Mouse (Mus musculus) hindbrain, embryonic 13.5 days (tissue): ENCODE results near the gene Pnlip. TPM values are rescaled to one million over a fixed set of nuclear protein-coding genes. Genes with fewer than 3 reads are reported as not detected.

ENCODE experiments used
- ATAC-seq: fragments of 200-750 bp; cut with Nextera tagmentation; 2 replicates; pipeline ENCODE4 v1.8.0; 2017; ENCODE audit warnings: moderate TSS enrichment; ENCODE audit not compliant: low FRiP score
- H3K27ac ChIP-seq: fragments of 300-500 bp; sonication (generic); 2 replicates; pipeline ENCODE4 v1.5.1; 2015; ENCODE audit warnings: inconsistent platforms, mild to moderate bottlenecking, moderate library complexity
- H3K27me3 ChIP-seq: fragments of 300-500 bp; sonication (generic); 2 replicates; pipeline ENCODE4 v1.6.1; 2015; ENCODE audit warnings: mild to moderate bottlenecking, inconsistent platforms
- H3K36me3 ChIP-seq: fragments of 300-500 bp; sonication (generic); 2 replicates; pipeline ENCODE4 v1.6.1; 2015; ENCODE audit warnings: mild to moderate bottlenecking, inconsistent platforms
- H3K4me1 ChIP-seq: fragments of 300-500 bp; sonication (generic); replicated peaks from 2 replicates; pipeline ENCODE4 v1.6.1; 2015; ENCODE audit warnings: inconsistent platforms
- H3K4me2 ChIP-seq: fragments of 300-500 bp; sonication (generic); 2 replicates; pipeline ENCODE4 v1.6.1; 2015; ENCODE audit warnings: inconsistent platforms, mild to moderate bottlenecking, moderate library complexity
- H3K4me3 ChIP-seq: fragments of 300-500 bp; sonication (generic); 2 replicates; pipeline ENCODE4 v1.5.1; 2015; ENCODE audit warnings: mild to moderate bottlenecking, inconsistent platforms
- H3K9ac ChIP-seq: fragments of 300-500 bp; sonication (generic); 2 replicates; pipeline ENCODE4 v1.6.1; 2015; ENCODE audit warnings: mild to moderate bottlenecking, inconsistent platforms
- H3K9me3 ChIP-seq: fragments of 300-500 bp; sonication (generic); 2 replicates; pipeline ENCODE4 v1.6.1; 2016; ENCODE audit warnings: inconsistent platforms
- WGBS: fragments of 180-500 bp; shearing (Covaris S2); methylation state at CpG from one replicate; pipeline ENCODE4 v1.1.7; 2015; 5-methylcytosine and 5-hydroxymethylcytosine counted together
- polyA plus RNA-seq: library from polyadenylated mRNA; unstranded; fragments of >200 nt; fragmentation: Nextera tagmentation; extraction: Ambion mirVana; gene quantifications from 2 replicates; pipeline ENCODE4 v1.2.1, GENCODE M21; 2015

Gene Pnlip
- polyA plus RNA-seq, 1 experiment from 2014 or later, result 0.47 TPM

- no peaks in the 10 kb centered on the region for H3K27me3 ChIP-seq
- H3K9me3 ChIP-seq, result no peaks in the 10 kb centered on the region
- no peak for ATAC-seq
- no peaks in the 10 kb centered on the region for H3K4me1 ChIP-seq
- H3K9ac ChIP-seq, result no peak overlapping the region
- no peak overlapping the region for H3K4me3 ChIP-seq
- H3K4me2 ChIP-seq, result no peak overlapping the region
- whole genome bisulfite sequencing, result 79% methylated on average over 2 of the region's 2 CpGs
- no peak overlapping the region for H3K27ac ChIP-seq
- H3K36me3 ChIP-seq, result no peaks in the 10 kb centered on the region
Observed at GRCm38 (mm10) chr19:58663317-58663716, 11.0 kb downstream of the Pnlip start.

GRCm38 (mm10) chr19:58664901-58665300, 12.6 kb downstream of the Pnlip start:
- 84% methylated on average over 5 of the region's 5 CpGs for WGBS
- H3K36me3 ChIP-seq, result no peaks in the 10 kb centered on the region
- no peaks in the 10 kb centered on the region for H3K4me1 ChIP-seq
- no peaks in the 10 kb centered on the region for H3K9me3 ChIP-seq
- no peak overlapping the region for H3K4me3 ChIP-seq
- no peaks in the 10 kb centered on the region for H3K27me3 ChIP-seq
- H3K9ac ChIP-seq, result no peak overlapping the region
- no peak overlapping the region for H3K4me2 ChIP-seq
- H3K27ac ChIP-seq, result no peak overlapping the region
- no peak for ATAC-seq

GRCm38 (mm10) chr19:58674644-58675043, 22.3 kb downstream of the Pnlip start:
- Histone ChIP-seq H3K9ac (no peak overlapping the region), H3K36me3 (no peaks in the 10 kb centered on the region), H3K4me3 (no peak overlapping the region), H3K4me1 (no peaks in the 10 kb centered on the region), H3K4me2 (no peak overlapping the region), H3K27me3 (no peaks in the 10 kb centered on the region), H3K9me3 (no peaks in the 10 kb centered on the region), H3K27ac (no peak overlapping the region)
- no peak for ATAC-seq
- 35% methylated on average over 2 of the region's 2 CpGs for WGBS

GRCm38 (mm10) chr19:58677117-58677516, 24.8 kb downstream of the Pnlip start:
- WGBS, result 78% methylated on average over 8 of the region's 8 CpGs

GRCm38 (mm10) chr19:58688933-58689332, 36.6 kb downstream of the Pnlip start:
- H3K9me3 ChIP-seq, result no peaks in the 10 kb centered on the region
- H3K4me3 ChIP-seq, result no peak overlapping the region
- no peak overlapping the region for H3K27ac ChIP-seq
- no peak for ATAC-seq
- no peaks in the 10 kb centered on the region for H3K27me3 ChIP-seq
- H3K36me3 ChIP-seq, result no peaks in the 10 kb centered on the region
- H3K4me1 ChIP-seq, result no peaks in the 10 kb centered on the region; the same call in 1 of the 2 replicates
- no peak overlapping the region for H3K9ac ChIP-seq
- H3K4me2 ChIP-seq, result no peak overlapping the region
- WGBS, result 92% methylated on average over 1 of the region's 1 CpGs

More at GRCm38 (mm10) chr19:58677117-58677516, 24.8 kb downstream of the Pnlip start:
- no peaks in the 10 kb centered on the region for H3K36me3 ChIP-seq
- H3K9ac ChIP-seq, result no peak overlapping the region
- ATAC-seq, result no peak
- H3K4me1 ChIP-seq, result no peaks in the 10 kb centered on the region
- no peak overlapping the region for H3K4me3 ChIP-seq
- H3K4me2 ChIP-seq, result no peak overlapping the region
- no peaks in the 10 kb centered on the region for H3K27me3 ChIP-seq
- H3K27ac ChIP-seq, result no peak overlapping the region
- H3K9me3 ChIP-seq, result no peaks in the 10 kb centered on the region

GRCm38 (mm10) chr19:58695314-58695713, 43.0 kb downstream of the Pnlip start:
- H3K4me2 ChIP-seq, result no peak overlapping the region
- ATAC-seq, result no peak
- no peak overlapping the region for H3K27ac ChIP-seq
- H3K36me3 ChIP-seq, result no peaks in the 10 kb centered on the region
- no peaks in the 10 kb centered on the region for H3K27me3 ChIP-seq
- no peak overlapping the region for H3K9ac ChIP-seq
- H3K4me3 ChIP-seq, result no peak overlapping the region
- H3K4me1 ChIP-seq, result no peaks in the 10 kb centered on the region; the same call in 1 of the 2 replicates
- WGBS, result 89% methylated on average over 3 of the region's 3 CpGs
- H3K9me3 ChIP-seq, result no peaks in the 10 kb centered on the region

- Histone ChIP-seq H3K4me1 (no peaks in the 10 kb centered on the region; the same call in 1 of the 2 replicates), H3K4me2 (no peak overlapping the region), H3K9ac (no peak overlapping the region), H3K9me3 (no peaks in the 10 kb centered on the region), H3K27me3 (no peaks in the 10 kb centered on the region), H3K4me3 (no peak overlapping the region), H3K27ac (no peak overlapping the region), H3K36me3 (no peaks in the 10 kb centered on the region)
- ATAC-seq, result no peak
- 78% methylated on average over 2 of the region's 2 CpGs for WGBS
Observed at GRCm38 (mm10) chr19:58696235-58696634, 43.9 kb downstream of the Pnlip start.

GRCm38 (mm10) chr19:58704556-58704955, 52.3 kb downstream of the Pnlip start:
- no peak overlapping the region for H3K9ac ChIP-seq
- H3K27me3 ChIP-seq, result no peaks in the 10 kb centered on the region
- ATAC-seq, result no peak
- H3K4me1 ChIP-seq, result no peaks in the 10 kb centered on the region
- WGBS, result 87% methylated on average over 4 of the region's 4 CpGs
- H3K9me3 ChIP-seq, result no peaks in the 10 kb centered on the region
- H3K4me2 ChIP-seq, result no peak overlapping the region
- no peak overlapping the region for H3K4me3 ChIP-seq
- H3K27ac ChIP-seq, result no peak overlapping the region
- H3K36me3 ChIP-seq, result no peaks in the 10 kb centered on the region

GRCm38 (mm10) chr19:58708611-58709010, 56.3 kb downstream of the Pnlip start:
- H3K36me3 ChIP-seq, result no peaks in the 10 kb centered on the region
- 62% methylated on average over 3 of the region's 3 CpGs for WGBS
- no peak overlapping the region for H3K27ac ChIP-seq
- H3K4me2 ChIP-seq, result no peak overlapping the region
- H3K4me3 ChIP-seq, result no peak overlapping the region
- H3K9ac ChIP-seq, result no peak overlapping the region
- no peaks in the 10 kb centered on the region for H3K27me3 ChIP-seq
- ATAC-seq, result no peak
- no peaks in the 10 kb centered on the region for H3K4me1 ChIP-seq
- no peaks in the 10 kb centered on the region for H3K9me3 ChIP-seq

GRCm38 (mm10) chr19:58717925-58718324, 65.6 kb downstream of the Pnlip start:
- no peaks in the 10 kb centered on the region for H3K36me3 ChIP-seq
- H3K9me3 ChIP-seq, result no peaks in the 10 kb centered on the region
- no peak overlapping the region for H3K27ac ChIP-seq
- ATAC-seq, result no peak
- H3K4me1 ChIP-seq, result no peaks in the 10 kb centered on the region
- WGBS, result 85% methylated on average over 4 of the region's 4 CpGs
- no peak overlapping the region for H3K4me2 ChIP-seq
- H3K4me3 ChIP-seq, result no peak overlapping the region
- no peaks in the 10 kb centered on the region for H3K27me3 ChIP-seq
- H3K9ac ChIP-seq, result no peak overlapping the region

GRCm38 (mm10) chr19:58720439-58720838, 68.1 kb downstream of the Pnlip start:
- Histone ChIP-seq H3K4me2 (no peak overlapping the region), H3K9ac (no peak overlapping the region), H3K27me3 (no peaks in the 10 kb centered on the region), H3K9me3 (no peaks in the 10 kb centered on the region), H3K36me3 (no peaks in the 10 kb centered on the region), H3K27ac (no peak overlapping the region), H3K4me1 (no peaks in the 10 kb centered on the region), H3K4me3 (no peak overlapping the region)
- ATAC-seq, result no peak

- Histone ChIP-seq H3K4me2 (no peak overlapping the region), H3K9me3 (no peaks in the 10 kb centered on the region), H3K27me3 (no peaks in the 10 kb centered on the region), H3K9ac (no peak overlapping the region), H3K36me3 (no peaks in the 10 kb centered on the region), H3K4me1 (no peaks in the 10 kb centered on the region), H3K4me3 (no peak overlapping the region), H3K27ac (no peak overlapping the region)
- 95% methylated on average over 5 of the region's 5 CpGs for WGBS
- no peak for ATAC-seq
Observed at GRCm38 (mm10) chr19:58726551-58726950, 74.3 kb downstream of the Pnlip start.

GRCm38 (mm10) chr19:58727756-58728155, 75.5 kb downstream of the Pnlip start:
- 84% methylated on average over 5 of the region's 5 CpGs for WGBS
- H3K4me1 ChIP-seq, result no peaks in the 10 kb centered on the region
- H3K36me3 ChIP-seq, result no peaks in the 10 kb centered on the region
- no peak overlapping the region for H3K9ac ChIP-seq
- H3K4me3 ChIP-seq, result no peak overlapping the region
- H3K4me2 ChIP-seq, result no peak overlapping the region
- no peak for ATAC-seq
- H3K27ac ChIP-seq, result no peak overlapping the region
- no peaks in the 10 kb centered on the region for H3K27me3 ChIP-seq
- H3K9me3 ChIP-seq, result no peaks in the 10 kb centered on the region
